Mouse (Mus musculus): ENCODE measurements around the gene Ambra1. TPM values are rescaled to one million over a fixed set of nuclear protein-coding genes. Genes with fewer than 3 reads are reported as not detected.
A peak's percentile ranks its signal among the peaks of the same experiment; 100 is the strongest.

The Ambra1 gene
- polyA plus RNA-seq, 1 experiment from 2014 or later, result 20.1 TPM

GRCm38 (mm10) chr2:91929455-91929854, 199.5 kb downstream of the Ambra1 start:
- no peak for DNase-seq (ENCODE audit: low spot score)
- Histone ChIP-seq H3K27me3 (ENCODE audit: control insufficient read depth, insufficient read depth, low read length) (peaks cover 4% of the 10 kb centered on the region), H3K9ac (ENCODE audit: low read length) (no peak overlapping the region; the same call in 1 of the 2 replicates), H3K9me3 (ENCODE audit: control insufficient read depth, low read length) (no peaks in the 10 kb centered on the region), H3K4me1 (replicated peaks; ENCODE audit: control insufficient read depth, insufficient read depth, low read length) (peaks cover 22% of the 10 kb centered on the region), H3K27ac (ENCODE audit: low read depth, low read length) (no peak overlapping the region), H3K4me2 (ENCODE audit: low read depth, low read length, severe bottlenecking) (peak overlapping the region; percentile 89; the same call in 1 of the 2 replicates), H3K36me3 (ENCODE audit: control insufficient read depth, insufficient read depth, low read length) (no peaks in the 10 kb centered on the region), H3K4me3 (ENCODE audit: low read depth, low read length) (peak overlapping the region; percentile 81; the same call in 1 of the 2 replicates)
- WGBS, result 56% methylated on average over 3 of the region's 3 CpGs
- no peak for ATAC-seq (replicated peaks; ENCODE audit: low FRiP score)

DNA sequence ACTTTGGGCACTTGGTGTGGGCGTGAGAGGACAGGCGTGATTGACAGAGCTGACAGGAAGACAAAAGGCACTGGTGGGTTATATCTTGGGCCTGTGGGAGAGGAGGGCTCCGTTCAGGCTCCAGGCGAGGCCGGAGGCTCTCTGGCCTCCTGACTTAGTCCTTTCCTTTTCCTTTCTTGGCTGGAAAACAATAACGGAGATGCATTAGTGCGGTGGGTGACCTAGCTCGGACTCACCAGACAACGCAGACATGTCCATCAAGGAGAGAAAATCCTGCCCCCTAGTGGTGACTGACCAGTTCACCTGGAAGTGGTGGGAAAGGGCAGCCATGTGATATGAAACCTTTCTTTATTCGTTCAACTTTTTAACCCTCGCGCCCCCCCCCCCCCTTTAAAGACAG, 200.0 kb downstream of the Ambra1 start:
- H3K4me3 ChIP-seq (ENCODE audit: low read depth, low read length), result peak overlapping the region; percentile 81
- 4% methylated on average over 12 of the region's 12 CpGs for WGBS
- DNase-seq (ENCODE audit: low spot score) (peak; percentile 86), ATAC-seq (replicated peaks; ENCODE audit: low FRiP score) (0 out of 2 replicates have a peak, but pooled peaks have one; percentile 10)
- H3K4me1 ChIP-seq (replicated peaks; ENCODE audit: control insufficient read depth, insufficient read depth, low read length), result peaks cover 22% of the 10 kb centered on the region
- peak overlapping the region; percentile 97; the same call in 1 of the 2 replicates for H3K27ac ChIP-seq (ENCODE audit: low read depth, low read length)
- H3K36me3 ChIP-seq (ENCODE audit: control insufficient read depth, insufficient read depth, low read length), result no peaks in the 10 kb centered on the region
- H3K9me3 ChIP-seq (ENCODE audit: control insufficient read depth, low read length), result no peaks in the 10 kb centered on the region
- H3K4me2 ChIP-seq (ENCODE audit: low read depth, low read length, severe bottlenecking), result peak overlapping the region; percentile 89
- H3K27me3 ChIP-seq (ENCODE audit: control insufficient read depth, insufficient read depth, low read length), result no peaks in the 10 kb centered on the region; the same call in 1 of the 2 replicates
- peak overlapping the region; percentile 99 for H3K9ac ChIP-seq (ENCODE audit: low read length)

DNA sequence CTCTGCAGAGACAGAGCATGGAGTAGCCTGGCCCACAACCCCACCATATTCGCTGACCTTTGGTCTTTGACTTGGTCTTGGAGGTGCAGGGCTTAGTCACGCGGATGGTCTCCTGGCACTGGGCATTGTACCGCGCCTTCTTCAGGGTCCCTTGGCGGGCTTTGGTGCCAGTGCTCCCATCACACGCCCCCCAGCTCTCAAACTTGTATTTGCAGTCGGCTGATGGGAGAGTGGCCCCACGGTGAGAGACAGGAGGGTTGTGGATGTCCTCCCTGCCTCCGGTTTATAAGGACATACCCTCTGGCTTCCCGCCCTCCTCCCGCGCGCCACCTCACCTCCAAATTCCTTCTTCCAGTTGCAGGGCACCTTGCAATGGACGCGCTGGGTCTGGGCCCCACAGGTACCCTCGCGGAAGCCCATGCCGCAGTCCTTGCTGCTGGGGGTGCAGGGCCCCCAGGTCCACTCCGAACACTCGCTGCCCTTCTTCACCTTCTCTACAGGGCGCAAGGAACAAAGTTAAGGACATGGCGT, 200.9 kb downstream of the Ambra1 start:
- Histone ChIP-seq H3K4me2 (ENCODE audit: low read depth, low read length, severe bottlenecking) (peak overlapping the region; percentile 89), H3K36me3 (ENCODE audit: control insufficient read depth, insufficient read depth, low read length) (no peaks in the 10 kb centered on the region), H3K9me3 (ENCODE audit: control insufficient read depth, low read length) (no peaks in the 10 kb centered on the region), H3K27me3 (ENCODE audit: control insufficient read depth, insufficient read depth, low read length) (no peaks in the 10 kb centered on the region), H3K27ac (ENCODE audit: low read depth, low read length) (peak overlapping the region; percentile 97), H3K9ac (ENCODE audit: low read length) (peak overlapping the region; percentile 99), H3K4me3 (ENCODE audit: low read depth, low read length) (peak overlapping the region; percentile 81), H3K4me1 (replicated peaks; ENCODE audit: control insufficient read depth, insufficient read depth, low read length) (peaks cover 22% of the 10 kb centered on the region)
- DNase-seq (ENCODE audit: low spot score), result peak; percentile 78
- ATAC-seq (replicated peaks; ENCODE audit: low FRiP score), result 0 out of 2 replicates have a peak, but pooled peaks have one; percentile 1
- WGBS, result under 1% methylated on average over 23 of the region's 23 CpGs

GRCm38 (mm10) chr2:91931328-91932159, 201.6 kb downstream of the Ambra1 start:
- 2% methylated on average over 48 of the region's 50 CpGs for WGBS
- H3K36me3 ChIP-seq (ENCODE audit: control insufficient read depth, insufficient read depth, low read length), result no peaks in the 10 kb centered on the region
- peak; percentile 97 for DNase-seq (ENCODE audit: low spot score)
- H3K4me1 ChIP-seq (replicated peaks; ENCODE audit: control insufficient read depth, insufficient read depth, low read length), result peaks cover 22% of the 10 kb centered on the region
- H3K27ac ChIP-seq (ENCODE audit: low read depth, low read length), result peak overlapping the region; percentile 97
- H3K27me3 ChIP-seq (ENCODE audit: control insufficient read depth, insufficient read depth, low read length), result no peaks in the 10 kb centered on the region
- H3K9ac ChIP-seq (ENCODE audit: low read length), result peak overlapping the region; percentile 99
- H3K4me3 ChIP-seq (ENCODE audit: low read depth, low read length), result peak overlapping the region; percentile 81
- ATAC-seq (replicated peaks; ENCODE audit: low FRiP score), result peak; percentile 82
- H3K4me2 ChIP-seq (ENCODE audit: low read depth, low read length, severe bottlenecking), result peak overlapping the region; percentile 89
- no peaks in the 10 kb centered on the region for H3K9me3 ChIP-seq (ENCODE audit: control insufficient read depth, low read length)

GRCm38 (mm10) chr2:91932160-91932711, 202.3 kb downstream of the Ambra1 start, which contains the start of gene Mdk:
Gene Mdk, minus strand, starts transcription at chr2:91932297.
- ATAC-seq (replicated peaks; ENCODE audit: low FRiP score) (peak; percentile 16), DNase-seq (ENCODE audit: low spot score) (peak; percentile 84)
- Histone ChIP-seq H3K27ac (ENCODE audit: low read depth, low read length) (peak within 1 kb of the TSS; percentile 97), H3K9me3 (ENCODE audit: control insufficient read depth, low read length) (no peaks in the 10 kb centered on the region), H3K36me3 (ENCODE audit: control insufficient read depth, insufficient read depth, low read length) (no peaks in the 10 kb centered on the region), H3K4me1 (replicated peaks; ENCODE audit: control insufficient read depth, insufficient read depth, low read length) (peaks cover 22% of the 10 kb centered on the region), H3K9ac (ENCODE audit: low read length) (peak within 1 kb of the TSS; percentile 99), H3K4me3 (ENCODE audit: low read depth, low read length) (peak within 1 kb of the TSS; percentile 81), H3K27me3 (ENCODE audit: control insufficient read depth, insufficient read depth, low read length) (no peaks in the 10 kb centered on the region), H3K4me2 (ENCODE audit: low read depth, low read length, severe bottlenecking) (peak within 1 kb of the TSS; percentile 89)
- 1% methylated on average over 16 of the region's 16 CpGs for WGBS

DNA sequence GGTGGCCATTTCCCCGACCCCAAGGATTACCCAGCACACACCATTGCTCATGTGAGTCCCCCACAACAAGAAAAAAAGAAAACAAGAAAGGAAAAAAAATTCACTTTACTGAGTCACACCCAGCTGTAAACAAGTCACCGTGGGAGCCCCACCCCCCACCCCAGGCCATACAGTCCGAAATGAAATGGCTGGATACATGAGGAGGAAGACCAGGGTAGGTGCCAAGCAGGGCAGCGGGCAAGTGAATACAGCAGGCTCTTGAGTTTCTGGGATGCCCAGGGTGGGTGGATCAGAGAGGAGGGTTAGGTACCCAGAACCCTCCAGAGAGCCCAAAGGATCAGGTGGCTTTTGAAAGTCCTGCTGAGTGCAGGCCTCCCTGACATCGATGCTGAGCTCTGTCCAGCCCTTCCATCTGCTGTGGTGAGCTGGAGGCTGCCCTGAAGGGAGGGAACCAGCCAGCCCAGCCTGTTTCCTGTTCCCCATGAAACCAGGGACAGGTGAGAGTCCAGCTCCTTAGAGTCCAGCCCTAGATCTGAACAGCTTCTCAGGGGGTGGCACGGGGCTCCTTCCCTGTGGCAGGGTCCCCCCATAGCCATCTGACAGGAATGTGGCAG, 202.9 kb downstream of the Ambra1 start:
- Histone ChIP-seq H3K9ac (ENCODE audit: low read length) (peak overlapping the region; percentile 99), H3K4me1 (replicated peaks; ENCODE audit: control insufficient read depth, insufficient read depth, low read length) (peaks cover 22% of the 10 kb centered on the region), H3K4me2 (ENCODE audit: low read depth, low read length, severe bottlenecking) (peak overlapping the region; percentile 89), H3K27me3 (ENCODE audit: control insufficient read depth, insufficient read depth, low read length) (no peaks in the 10 kb centered on the region), H3K9me3 (ENCODE audit: control insufficient read depth, low read length) (no peaks in the 10 kb centered on the region), H3K4me3 (ENCODE audit: low read depth, low read length) (no peak overlapping the region; the same call in 1 of the 2 replicates), H3K27ac (ENCODE audit: low read depth, low read length) (peak overlapping the region; percentile 97), H3K36me3 (ENCODE audit: control insufficient read depth, insufficient read depth, low read length) (no peaks in the 10 kb centered on the region)
- DNase-seq (ENCODE audit: low spot score) (peak; percentile 67), ATAC-seq (replicated peaks; ENCODE audit: low FRiP score) (no peak)
- whole genome bisulfite sequencing, result 9% methylated on average over 6 of the region's 6 CpGs

GRCm38 (mm10) chr2:91933471-91933870, 203.5 kb downstream of the Ambra1 start:
- Histone ChIP-seq H3K9me3 (ENCODE audit: control insufficient read depth, low read length) (no peaks in the 10 kb centered on the region), H3K4me1 (replicated peaks; ENCODE audit: control insufficient read depth, insufficient read depth, low read length) (peaks cover 21% of the 10 kb centered on the region), H3K9ac (ENCODE audit: low read length) (peak overlapping the region; percentile 99), H3K27ac (ENCODE audit: low read depth, low read length) (peak overlapping the region; percentile 97; the same call in 1 of the 2 replicates), H3K27me3 (ENCODE audit: control insufficient read depth, insufficient read depth, low read length) (no peaks in the 10 kb centered on the region), H3K36me3 (ENCODE audit: control insufficient read depth, insufficient read depth, low read length) (no peaks in the 10 kb centered on the region), H3K4me2 (ENCODE audit: low read depth, low read length, severe bottlenecking) (no peak overlapping the region), H3K4me3 (ENCODE audit: low read depth, low read length) (no peak overlapping the region)
- DNase-seq (ENCODE audit: low spot score), result no peak
- ATAC-seq (replicated peaks; ENCODE audit: low FRiP score), result no peak
- WGBS, result 18% methylated on average over 9 of the region's 9 CpGs

- Histone ChIP-seq H3K36me3 (ENCODE audit: control insufficient read depth, insufficient read depth, low read length) (no peaks in the 10 kb centered on the region), H3K27ac (ENCODE audit: low read depth, low read length) (no peak overlapping the region), H3K4me2 (ENCODE audit: low read depth, low read length, severe bottlenecking) (no peak overlapping the region), H3K9ac (ENCODE audit: low read length) (no peak overlapping the region), H3K4me3 (ENCODE audit: low read depth, low read length) (no peak overlapping the region), H3K4me1 (replicated peaks; ENCODE audit: control insufficient read depth, insufficient read depth, low read length) (peaks cover 19% of the 10 kb centered on the region), H3K9me3 (ENCODE audit: control insufficient read depth, low read length) (no peaks in the 10 kb centered on the region), H3K27me3 (ENCODE audit: control insufficient read depth, insufficient read depth, low read length) (no peaks in the 10 kb centered on the region)
- DNase-seq (ENCODE audit: low spot score) (no peak), ATAC-seq (replicated peaks; ENCODE audit: low FRiP score) (no peak)
- WGBS, result 76% methylated on average over 8 of the region's 8 CpGs
Observed at GRCm38 (mm10) chr2:91934016-91934415, 204.1 kb downstream of the Ambra1 start.
